Mouse (Mus musculus) T-helper 2 cell (primary cell): ENCODE measurements around the gene Fgf12.

Experiments
- in situ Hi-C: fragments of 300-600 bp; cut with MboI, MseI; formaldehyde crosslinking; loops from one replicate; pipeline ENCODE4 v1.15.1; 2025; ENCODE audit warnings: high pct_unique_total_duplicates

The Fgf12 gene

GRCm38 (mm10) chr16:28335025-28335424, 417.8 kb downstream of the Fgf12 start:
- in situ Hi-C loops: no loop called here

GRCm38 (mm10) chr16:28323576-28323975, 429.3 kb downstream of the Fgf12 start:
- in situ Hi-C loops: no loop called here

GRCm38 (mm10) chr16:28311618-28312017, 441.2 kb downstream of the Fgf12 start:
- in situ Hi-C loops: no loop called here

GRCm38 (mm10) chr16:28303889-28304288, 449.0 kb downstream of the Fgf12 start:
- in situ Hi-C loops: no loop called here

GRCm38 (mm10) chr16:28289689-28290330, 463.1 kb downstream of the Fgf12 start:
- in situ Hi-C loops: no loop called here

- in situ Hi-C loops: no loop called here
Measured at GRCm38 (mm10) chr16:28257904-28258303, 495.0 kb downstream of the Fgf12 start.

- in situ Hi-C loops: no loop called here
Measured at GRCm38 (mm10) chr16:28254303-28254702, 498.6 kb downstream of the Fgf12 start.

GRCm38 (mm10) chr16:28251930-28252329, 500.9 kb downstream of the Fgf12 start:
- in situ Hi-C loops: no loop called here

- in situ Hi-C loops: no loop called here
Measured at GRCm38 (mm10) chr16:28242867-28243649, 509.8 kb downstream of the Fgf12 start.

- in situ Hi-C loops: no loop called here
Measured at GRCm38 (mm10) chr16:28239382-28239781, 513.5 kb downstream of the Fgf12 start.

- in situ Hi-C loops: no loop called here
Measured at GRCm38 (mm10) chr16:28238019-28238868, 514.6 kb downstream of the Fgf12 start.

- in situ Hi-C loops: no loop called here
Measured at GRCm38 (mm10) chr16:28215930-28216329, 536.9 kb downstream of the Fgf12 start.

GRCm38 (mm10) chr16:28212411-28212810, 540.5 kb downstream of the Fgf12 start:
- in situ Hi-C loops: no loop called here

GRCm38 (mm10) chr16:28156443-28156842, 596.4 kb downstream of the Fgf12 start:
- in situ Hi-C loops: no loop called here

GRCm38 (mm10) chr16:28140972-28141371, 611.9 kb downstream of the Fgf12 start:
- in situ Hi-C loops: no loop called here

- in situ Hi-C loops: no loop called here
Measured at GRCm38 (mm10) chr16:28127006-28127405, 625.9 kb downstream of the Fgf12 start.
